Mouse (Mus musculus) stomach, embryonic 16.5 days (tissue): ENCODE results near the gene Gnaz. TPM values are rescaled to one million over a fixed set of nuclear protein-coding genes. Genes with fewer than 3 reads are reported as not detected.

ENCODE experiments used
- ATAC-seq: fragments of 200-750 bp; cut with Nextera tagmentation; 2 replicates; pipeline ENCODE4 v1.8.0; 2017; ENCODE audit warnings: moderate number of reproducible peaks, moderate TSS enrichment; ENCODE audit not compliant: insufficient read depth, low FRiP score
- H3K27ac ChIP-seq: fragments of 300-500 bp; sonication (generic); 2 replicates; pipeline ENCODE4 v1.5.1; 2014; ENCODE audit warnings: low read length
- H3K27me3 ChIP-seq: fragments of 300-500 bp; sonication (generic); 2 replicates; pipeline ENCODE4 v1.6.1; 2014; ENCODE audit warnings: low read length, control low read depth, mixed read lengths; ENCODE audit not compliant: control insufficient read depth, insufficient read depth
- H3K36me3 ChIP-seq: fragments of 300-500 bp; sonication (generic); 2 replicates; pipeline ENCODE4 v1.6.1; 2014; ENCODE audit warnings: low read length; ENCODE audit not compliant: control insufficient read depth, insufficient read depth
- H3K4me1 ChIP-seq: fragments of 300-500 bp; sonication (generic); 2 replicates; pipeline ENCODE4 v1.6.1; 2014; ENCODE audit warnings: low read length, control low read depth, mixed read lengths; ENCODE audit not compliant: control insufficient read depth, insufficient read depth
- H3K4me2 ChIP-seq: fragments of 300-500 bp; sonication (generic); 2 replicates; pipeline ENCODE4 v1.6.1; 2014; ENCODE audit warnings: low read depth, low read length, mixed read lengths
- H3K4me3 ChIP-seq: fragments of 300-500 bp; sonication (generic); replicated peaks from 2 replicates; pipeline ENCODE4 v1.5.1; 2014; ENCODE audit warnings: mild to moderate bottlenecking, low read length
- H3K9ac ChIP-seq: fragments of 300-500 bp; sonication (generic); 2 replicates; pipeline ENCODE4 v1.6.1; 2014; ENCODE audit warnings: low read length
- H3K9me3 ChIP-seq: fragments of 300-500 bp; sonication (generic); replicated peaks from 2 replicates; pipeline ENCODE4 v1.6.1; 2016; ENCODE audit warnings: low read length, control low read depth; ENCODE audit not compliant: control insufficient read depth
- WGBS: fragments of 180-500 bp; shearing (Covaris S2); extraction: QIAGEN DNeasy Blood & Tissue Kit; methylation state at CpG from one replicate; pipeline ENCODE4 v1.1.7; 2014; 5-methylcytosine and 5-hydroxymethylcytosine counted together
- polyA plus RNA-seq: library from polyadenylated mRNA; unstranded; fragments of >200 nt; fragmentation: Nextera tagmentation; extraction: Ambion mirVana; gene quantifications from 2 replicates; pipeline ENCODE4 v1.2.1, GENCODE M21; 2015

The Gnaz gene
- 3.4 and 4.6 TPM in 2 replicates for polyA plus RNA-seq

DNA sequence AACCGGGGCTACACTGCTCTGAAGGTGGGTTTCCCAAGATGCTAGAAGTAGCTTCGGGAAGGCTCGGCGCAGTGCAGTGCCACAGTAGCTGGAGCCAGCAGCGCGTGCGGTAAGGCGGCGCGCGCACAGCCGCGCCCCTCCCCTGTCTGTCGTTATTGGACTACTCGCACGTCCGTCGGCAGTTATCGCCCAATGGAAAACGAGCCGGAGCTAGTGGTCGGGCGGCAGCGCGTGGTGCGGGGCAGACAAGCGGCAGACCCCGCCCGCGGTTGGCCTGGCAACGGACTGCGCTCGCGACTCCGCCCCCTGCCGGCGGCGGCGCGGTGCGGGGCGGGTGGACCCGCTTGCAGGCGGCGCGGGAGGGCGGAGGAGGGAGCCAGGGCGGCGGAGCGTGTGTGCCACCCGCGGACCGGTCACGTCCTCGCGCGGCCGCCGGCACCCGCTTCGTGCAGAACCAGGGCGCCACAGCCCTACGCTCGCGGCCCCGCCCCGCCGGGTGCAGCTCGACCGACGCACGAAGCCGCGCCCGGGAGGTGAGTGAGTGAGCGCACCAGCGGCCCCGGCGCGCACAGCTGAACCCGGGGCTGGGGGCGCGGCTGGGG, at the start of gene Gnaz:
Gene Gnaz (plus strand): TSS at position 328 of the 602 bp plus-strand sequence.
- H3K36me3 ChIP-seq, result no peaks in the 10 kb centered on the region
- H3K4me1 ChIP-seq, result peaks cover 11% of the 10 kb centered on the region
- WGBS, result under 1% methylated on average over 82 of the region's 83 CpGs
- H3K9me3 ChIP-seq, result no peaks in the 10 kb centered on the region
- H3K9ac ChIP-seq, result peak within 1 kb of the TSS; percentile 71
- 0 out of 2 replicates have a peak, but pooled peaks cover 4% of the 10 kb centered on the region for H3K27me3 ChIP-seq
- no peak within 1 kb of the TSS for H3K27ac ChIP-seq
- peak within 1 kb of the TSS; percentile 64 for H3K4me3 ChIP-seq
- H3K4me2 ChIP-seq, result peak within 1 kb of the TSS; percentile 94
- ATAC-seq, result peak; percentile 96

GRCm38 (mm10) chr10:74919277-74919676, 47.7 kb upstream of the Gnaz start:
- H3K4me2 ChIP-seq, result no peak overlapping the region
- H3K27me3 ChIP-seq, result no peaks in the 10 kb centered on the region
- 28% methylated on average over 5 of the region's 5 CpGs for WGBS
- no peak for ATAC-seq
- no peaks in the 10 kb centered on the region for H3K4me1 ChIP-seq
- no peaks in the 10 kb centered on the region for H3K36me3 ChIP-seq
- H3K9me3 ChIP-seq, result no peaks in the 10 kb centered on the region
- H3K27ac ChIP-seq, result no peak overlapping the region
- H3K4me3 ChIP-seq, result no peak overlapping the region
- no peak overlapping the region for H3K9ac ChIP-seq

- H3K4me3 ChIP-seq, result no peak overlapping the region
- no peaks in the 10 kb centered on the region for H3K36me3 ChIP-seq
- WGBS, result 37% methylated on average over 17 of the region's 17 CpGs
- 0 out of 2 replicates have a peak, but pooled peaks cover 3% of the 10 kb centered on the region for H3K4me1 ChIP-seq
- H3K9ac ChIP-seq, result no peak overlapping the region; the same call in 1 of the 2 replicates
- H3K9me3 ChIP-seq, result no peaks in the 10 kb centered on the region
- peak; percentile 54 for ATAC-seq
- H3K27me3 ChIP-seq, result no peaks in the 10 kb centered on the region
- peak overlapping the region; percentile 34 for H3K4me2 ChIP-seq
- H3K27ac ChIP-seq, result no peak overlapping the region
Observed at GRCm38 (mm10) chr10:74920853-74921567, 46.0 kb upstream of the Gnaz start.

DNA sequence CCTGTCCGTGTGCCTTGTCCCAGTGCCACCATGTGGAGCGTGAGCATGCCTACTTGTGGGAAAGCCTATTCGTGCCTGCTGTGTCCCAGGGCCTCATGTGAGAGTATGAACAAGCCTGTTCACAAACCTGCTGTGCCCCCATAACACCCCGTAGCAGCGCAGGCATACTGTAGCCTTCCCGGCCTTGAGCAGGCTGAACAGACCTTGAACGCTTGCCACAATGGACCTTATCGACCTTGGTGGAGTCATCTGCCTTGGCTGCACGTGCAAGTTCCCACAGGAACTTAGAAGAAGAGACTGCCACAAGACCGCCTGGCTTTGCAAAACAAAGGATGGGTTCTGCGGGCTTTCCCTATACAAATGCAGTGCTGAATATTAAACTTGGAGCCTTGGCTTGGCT, 45.4 kb upstream of the Gnaz start:
- Histone ChIP-seq H3K4me2 (no peak overlapping the region), H3K27ac (no peak overlapping the region), H3K4me1 (0 out of 2 replicates have a peak, but pooled peaks cover 3% of the 10 kb centered on the region), H3K9ac (no peak overlapping the region; the same call in 1 of the 2 replicates), H3K27me3 (no peaks in the 10 kb centered on the region), H3K9me3 (no peaks in the 10 kb centered on the region), H3K36me3 (no peaks in the 10 kb centered on the region), H3K4me3 (no peak overlapping the region)
- ATAC-seq, result no peak
- WGBS, result 76% methylated on average over 11 of the region's 11 CpGs

DNA sequence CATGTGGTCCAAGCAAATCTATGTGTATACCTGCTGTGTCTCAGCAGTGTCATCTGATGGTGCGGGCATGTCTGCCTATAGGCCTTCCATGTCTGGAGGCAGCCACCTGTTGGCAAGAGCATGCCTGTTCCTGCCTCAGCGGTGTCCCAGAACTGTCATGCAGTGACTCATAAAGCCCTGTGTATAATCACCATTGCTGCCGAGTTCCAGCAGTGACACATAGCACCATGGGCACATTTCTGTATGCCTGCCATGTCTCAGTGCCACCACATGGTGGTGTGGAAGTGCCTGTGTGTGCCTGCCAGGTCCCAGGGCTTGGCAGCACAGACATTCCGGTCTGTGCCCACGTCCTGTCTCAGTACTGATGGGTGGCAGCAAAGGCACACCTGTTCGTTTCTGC, 44.2 kb upstream of the Gnaz start:
- Histone ChIP-seq H3K4me3 (no peak overlapping the region), H3K4me2 (no peak overlapping the region), H3K36me3 (no peaks in the 10 kb centered on the region), H3K27ac (no peak overlapping the region), H3K4me1 (0 out of 2 replicates have a peak, but pooled peaks cover 3% of the 10 kb centered on the region), H3K9me3 (no peaks in the 10 kb centered on the region), H3K27me3 (no peaks in the 10 kb centered on the region), H3K9ac (no peak overlapping the region)
- ATAC-seq, result peak; percentile 34; the same call in 1 of the 2 replicates
- 58% methylated on average over 6 of the region's 6 CpGs for WGBS

GRCm38 (mm10) chr10:74924274-74924673, 42.7 kb upstream of the Gnaz start:
- no peak overlapping the region for H3K9ac ChIP-seq
- no peak overlapping the region for H3K4me2 ChIP-seq
- WGBS, result 89% methylated on average over 14 of the region's 14 CpGs
- no peaks in the 10 kb centered on the region for H3K36me3 ChIP-seq
- no peaks in the 10 kb centered on the region for H3K27me3 ChIP-seq
- H3K4me3 ChIP-seq, result no peak overlapping the region
- no peak overlapping the region for H3K27ac ChIP-seq
- H3K9me3 ChIP-seq, result no peaks in the 10 kb centered on the region
- H3K4me1 ChIP-seq, result 0 out of 2 replicates have a peak, but pooled peaks cover 3% of the 10 kb centered on the region
- no peak for ATAC-seq

DNA sequence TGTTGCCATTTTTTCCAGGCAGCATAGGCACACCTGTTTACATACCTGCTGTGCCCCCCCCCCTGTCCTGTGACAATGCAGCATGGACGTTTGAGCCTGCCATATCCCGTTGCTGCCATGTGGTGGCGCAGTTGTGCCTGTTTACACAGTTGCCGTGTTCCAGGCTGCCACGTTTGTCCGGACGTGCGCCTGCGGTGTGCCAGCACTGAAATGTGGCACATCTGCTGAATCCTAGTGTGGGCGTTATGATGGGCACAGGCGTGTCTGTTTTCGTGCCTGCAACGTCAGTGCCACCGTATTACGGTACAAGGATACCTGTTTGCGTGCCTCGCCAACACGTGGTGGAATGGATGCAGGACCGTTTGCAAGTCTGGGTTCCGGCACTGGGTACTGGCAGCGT, 41.7 kb upstream of the Gnaz start:
- no peak overlapping the region for H3K27ac ChIP-seq
- no peaks in the 10 kb centered on the region for H3K9me3 ChIP-seq
- 0 out of 2 replicates have a peak, but pooled peaks cover 3% of the 10 kb centered on the region for H3K4me1 ChIP-seq
- H3K4me2 ChIP-seq, result peak overlapping the region; percentile 45
- ATAC-seq, result no peak
- H3K9ac ChIP-seq, result no peak overlapping the region
- 11% methylated on average over 21 of the region's 21 CpGs for WGBS
- no peaks in the 10 kb centered on the region for H3K36me3 ChIP-seq
- H3K27me3 ChIP-seq, result no peaks in the 10 kb centered on the region
- no peak overlapping the region for H3K4me3 ChIP-seq

DNA sequence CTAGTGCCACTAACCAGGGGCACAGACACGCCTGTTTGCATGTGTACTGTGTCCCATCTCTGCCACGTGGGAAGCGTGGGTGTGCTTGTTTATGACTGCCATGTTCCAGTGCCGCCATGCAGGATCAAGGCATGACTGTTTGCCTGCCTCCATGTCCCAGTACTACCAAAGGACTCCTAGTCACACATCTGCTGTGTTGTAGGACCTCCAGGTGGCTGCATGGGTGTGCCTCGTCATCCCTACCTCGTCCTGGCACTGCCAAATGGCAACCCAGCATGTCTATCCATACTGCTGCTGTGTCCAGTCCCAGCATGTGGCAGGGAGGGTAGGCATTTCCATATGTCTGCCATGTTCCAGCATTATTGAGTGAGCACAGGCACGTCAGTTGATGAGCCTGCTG, 38.7 kb upstream of the Gnaz start:
- Histone ChIP-seq H3K27me3 (no peaks in the 10 kb centered on the region), H3K27ac (no peak overlapping the region), H3K4me3 (no peak overlapping the region), H3K9me3 (no peaks in the 10 kb centered on the region), H3K9ac (no peak overlapping the region), H3K4me1 (0 out of 2 replicates have a peak, but pooled peaks cover 3% of the 10 kb centered on the region), H3K4me2 (no peak overlapping the region), H3K36me3 (no peaks in the 10 kb centered on the region)
- WGBS, result 79% methylated on average over 7 of the region's 7 CpGs
- no peak for ATAC-seq

DNA sequence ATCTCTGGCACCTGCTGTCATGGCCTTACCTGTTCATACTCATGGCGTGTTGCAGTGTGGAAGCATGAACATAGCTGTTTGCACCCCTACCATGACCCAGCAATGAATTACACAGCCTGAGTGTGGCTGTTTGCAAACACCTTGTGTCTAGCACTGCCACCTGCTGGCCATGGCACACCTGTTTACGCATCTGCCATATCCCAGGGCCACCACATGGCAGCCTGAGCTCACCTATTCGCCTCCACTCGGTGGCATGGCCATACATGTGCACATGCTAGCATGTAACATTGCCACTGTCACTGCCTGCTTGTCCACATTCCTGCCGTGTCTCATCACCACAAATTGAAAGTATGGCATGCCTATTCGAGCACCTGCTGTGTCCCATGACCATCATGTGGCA, 37.4 kb upstream of the Gnaz start:
- Histone ChIP-seq H3K36me3 (no peaks in the 10 kb centered on the region), H3K4me3 (no peak overlapping the region), H3K27ac (no peak overlapping the region), H3K9me3 (no peaks in the 10 kb centered on the region), H3K4me1 (0 out of 2 replicates have a peak, but pooled peaks cover 3% of the 10 kb centered on the region), H3K27me3 (no peaks in the 10 kb centered on the region), H3K9ac (no peak overlapping the region), H3K4me2 (no peak overlapping the region)
- no peak; the same call in 1 of the 2 replicates for ATAC-seq
- WGBS, result 65% methylated on average over 6 of the region's 6 CpGs
